Mouse (Mus musculus): ENCODE measurements around the gene Ube2b. TPM values are rescaled to one million over a fixed set of nuclear protein-coding genes. Genes with fewer than 3 reads are reported as not detected.

The Ube2b gene
- total RNA-seq, 2 experiments from 2014 or later = 68.8 to 88.0 TPM

DNA sequence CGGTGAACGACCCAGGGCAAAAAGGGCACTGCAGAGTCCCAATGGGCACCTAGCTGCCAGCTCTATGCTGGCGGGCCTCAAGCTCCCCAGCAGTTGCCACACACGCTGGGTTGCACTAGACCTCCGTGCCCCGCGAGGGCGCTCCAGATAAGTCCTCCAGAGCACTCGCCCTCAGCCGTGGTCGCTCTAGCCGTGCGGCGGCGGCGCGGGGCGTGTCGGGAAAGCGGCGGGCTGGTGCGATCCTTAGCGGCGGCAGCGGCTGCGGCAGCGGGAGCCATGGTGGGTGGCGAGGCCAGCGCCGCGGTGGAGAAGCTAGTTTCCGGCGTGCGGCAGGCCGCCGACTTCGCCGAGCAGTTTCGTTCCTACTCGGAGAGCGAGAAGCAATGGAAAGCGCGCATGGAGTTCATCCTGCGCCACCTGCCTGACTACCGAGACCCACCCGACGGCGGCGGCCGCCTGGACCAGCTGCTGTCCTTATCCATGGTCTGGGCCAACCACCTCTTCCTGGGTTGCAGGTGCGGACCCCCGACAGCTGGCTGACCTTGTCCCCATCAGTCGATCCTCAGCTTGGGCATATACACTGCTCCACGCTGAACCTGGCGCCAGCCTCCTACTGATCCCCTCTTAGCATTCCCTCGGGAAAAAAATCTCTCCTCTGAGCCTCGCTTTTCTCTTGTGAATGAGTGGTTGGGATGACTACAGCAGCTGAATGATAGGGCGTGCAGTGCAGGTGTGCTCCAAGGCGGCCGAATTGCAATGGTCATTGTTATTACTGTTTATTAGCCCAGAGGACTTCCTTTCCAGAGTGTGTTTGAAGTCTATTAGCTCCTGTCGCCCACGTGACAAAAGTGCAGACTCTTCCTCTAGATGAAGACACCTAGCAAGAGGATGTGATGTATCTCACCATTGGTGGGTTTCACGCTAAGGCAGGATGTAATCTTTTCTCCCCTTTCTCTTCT is 32.8 kb downstream of the Ube2b start, which contains the start of gene Cdkn2aipnl:
Cdkn2aipnl (plus strand) TSS at position 219 of the 959 bp plus-strand sequence.
- peak; percentile 100 for ATAC-seq (replicated peaks; ENCODE audit: poor library complexity)

DNA sequence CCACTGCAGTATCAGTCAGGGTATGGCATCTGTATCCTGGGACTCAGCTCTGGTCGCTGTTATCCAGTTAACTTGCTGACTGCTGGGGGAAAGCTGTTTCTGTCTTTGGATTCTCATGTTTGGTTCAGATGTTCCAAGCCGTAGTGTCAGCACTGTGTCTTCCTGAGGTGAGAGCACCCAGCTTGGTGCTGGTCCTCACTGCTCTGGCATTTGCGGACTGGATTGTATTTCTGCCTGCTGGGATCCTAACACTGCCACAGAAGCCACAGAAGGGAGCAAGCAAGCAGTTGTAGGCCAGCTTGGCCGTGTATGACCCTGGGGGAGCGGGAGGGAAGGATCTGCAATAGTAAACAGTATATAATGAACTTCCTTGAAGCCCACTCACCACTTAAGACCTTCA is 33.9 kb downstream of the Ube2b start:
- ATAC-seq (replicated peaks; ENCODE audit: poor library complexity) = no peak

DNA sequence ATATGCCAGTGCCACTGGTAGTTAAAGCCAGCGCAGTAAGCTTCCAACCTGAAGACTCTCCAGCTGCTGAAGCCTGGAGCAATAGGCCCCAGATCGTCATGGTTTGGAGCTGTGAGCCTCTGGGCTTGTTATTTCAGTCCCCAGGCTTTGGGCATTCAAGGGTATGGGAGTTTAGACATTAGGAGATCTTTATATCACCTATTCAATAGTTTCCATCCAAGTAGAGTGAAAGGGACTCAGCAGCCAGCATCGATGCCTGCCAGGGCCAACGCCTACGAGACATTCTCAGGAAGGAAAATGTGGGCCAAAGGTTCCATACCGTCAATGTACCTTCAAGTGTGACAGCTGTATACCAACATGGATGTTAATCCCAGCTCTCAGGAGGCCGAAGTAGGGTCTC is 38.3 kb downstream of the Ube2b start:
- ATAC-seq (replicated peaks; ENCODE audit: poor library complexity) = no peak

DNA sequence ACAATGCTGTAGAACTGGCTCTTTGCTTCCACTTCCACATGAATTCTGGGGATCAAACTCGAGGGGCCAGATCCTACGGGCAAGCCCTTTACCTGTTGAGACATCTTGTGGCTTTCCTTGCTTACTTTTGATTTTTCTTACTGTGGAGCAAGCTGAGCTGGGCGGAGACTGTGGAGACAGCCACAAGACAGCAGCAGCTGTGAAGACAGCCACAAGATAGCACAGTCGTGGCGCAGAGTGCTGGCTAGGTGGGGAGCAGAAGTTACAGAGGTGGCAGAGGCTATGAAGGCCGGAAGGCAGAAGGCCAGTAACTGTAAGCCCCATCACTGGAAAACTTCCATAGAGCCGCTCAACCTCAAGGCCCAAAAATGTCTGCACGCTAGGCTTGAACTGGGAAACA is 38.8 kb downstream of the Ube2b start:
- ATAC-seq (replicated peaks; ENCODE audit: poor library complexity) = peak; percentile 86

DNA sequence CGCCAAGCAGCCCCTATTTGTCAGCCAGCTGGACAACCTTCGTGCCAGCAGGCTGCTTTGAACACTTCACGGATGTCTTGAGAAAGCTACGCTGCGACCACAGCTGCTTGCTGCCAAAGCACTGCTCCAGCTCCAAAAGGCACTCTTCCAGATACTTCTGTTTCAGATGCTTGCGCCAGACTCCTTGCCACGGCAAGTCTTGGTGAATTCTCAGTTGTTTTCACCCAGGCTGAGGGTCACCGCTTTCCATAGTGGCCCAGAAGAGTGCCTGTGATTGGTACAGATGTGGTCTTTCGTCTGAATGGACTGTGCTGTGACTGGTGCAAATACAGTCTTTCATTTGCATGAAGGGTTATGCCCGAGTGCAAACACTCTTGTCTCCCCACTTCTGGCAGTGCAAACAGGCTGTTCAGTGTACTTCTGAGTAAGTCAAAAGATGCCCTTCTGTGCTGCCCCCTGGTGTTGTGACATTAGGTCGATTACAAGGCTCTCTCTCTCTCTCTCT is 39.5 kb downstream of the Ube2b start:
- peak; percentile 26; the same call in 1 of the 2 replicates for ATAC-seq (replicated peaks; ENCODE audit: poor library complexity)

DNA sequence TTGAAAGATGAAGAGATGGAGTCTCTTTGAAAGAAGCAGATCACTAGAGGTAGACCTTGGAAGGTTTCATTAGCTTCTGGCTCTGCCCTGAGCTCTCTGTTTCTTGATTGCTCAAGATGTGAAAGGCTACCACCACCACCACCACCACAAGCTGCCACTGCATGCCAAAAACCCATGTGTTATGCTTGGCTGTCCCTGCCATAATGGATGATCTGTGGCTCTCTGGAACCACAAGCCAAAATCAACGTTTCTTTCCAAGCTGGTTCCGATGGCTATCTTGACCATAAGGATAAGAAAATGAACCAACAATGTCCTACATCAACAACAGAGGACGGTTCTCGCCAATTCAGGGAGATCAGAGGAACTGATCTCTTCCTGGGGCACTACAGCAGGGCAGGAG is 40.5 kb downstream of the Ube2b start:
- no peak for ATAC-seq (replicated peaks; ENCODE audit: poor library complexity)

DNA sequence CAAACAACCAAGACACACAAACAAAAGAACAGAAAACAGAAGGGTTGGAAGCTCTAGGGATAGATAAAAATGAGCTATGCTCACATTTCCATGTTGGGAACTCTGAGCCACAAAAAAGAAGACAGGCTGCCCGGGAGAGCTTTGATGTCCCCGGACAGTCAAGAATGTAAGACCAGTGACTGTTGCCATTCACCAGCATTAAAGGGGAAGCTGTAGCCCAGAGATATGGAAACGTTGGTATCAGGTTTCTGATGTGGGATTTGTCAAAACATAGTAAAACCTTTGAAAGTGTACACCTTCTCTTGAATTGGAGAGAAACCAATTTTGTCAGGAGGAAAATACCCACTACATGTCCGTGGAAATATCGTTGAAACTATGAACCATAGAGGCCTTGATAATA is 41.1 kb downstream of the Ube2b start:
- ATAC-seq (replicated peaks; ENCODE audit: poor library complexity) = no peak

DNA sequence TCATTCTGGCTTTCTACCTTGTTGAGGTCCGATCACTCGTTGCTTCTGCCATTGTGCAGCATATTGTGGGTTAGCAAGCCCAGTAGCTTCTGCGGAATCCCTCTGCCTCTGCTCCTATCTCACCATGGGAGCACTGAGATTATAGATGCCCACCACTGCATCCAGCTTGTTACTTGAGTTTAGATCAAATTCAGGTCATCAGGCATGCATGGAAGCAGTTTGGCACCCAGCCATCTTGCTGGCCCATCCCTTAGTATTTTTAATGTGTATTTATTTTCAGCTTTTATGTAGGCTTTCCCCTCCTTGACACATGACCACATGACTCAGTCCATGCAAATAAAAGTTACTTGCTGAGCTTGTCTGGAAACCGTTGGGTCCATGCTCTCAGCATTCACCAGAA is 42.8 kb downstream of the Ube2b start:
- ATAC-seq (replicated peaks; ENCODE audit: poor library complexity) = no peak

DNA sequence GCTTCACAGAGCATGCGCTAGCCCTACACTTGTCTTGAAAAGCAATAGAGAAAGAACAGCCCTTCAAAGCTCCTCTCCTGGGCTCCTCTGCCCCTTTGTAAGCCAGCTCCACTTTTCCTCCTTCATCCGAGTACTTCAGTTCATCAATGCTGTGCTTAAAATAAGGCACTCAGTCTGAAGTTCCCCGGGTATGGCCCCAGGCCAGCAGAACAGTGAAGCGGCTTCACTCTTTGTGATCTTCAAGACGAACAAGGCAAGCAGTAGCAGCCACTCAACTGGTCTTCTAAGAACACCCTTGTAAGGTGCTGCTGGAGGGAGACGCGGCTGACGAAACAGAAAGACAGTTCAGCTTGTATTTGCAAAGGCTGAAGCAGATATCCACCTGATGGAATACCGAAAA is 44.5 kb downstream of the Ube2b start:
- ATAC-seq (replicated peaks; ENCODE audit: poor library complexity) = no peak

DNA sequence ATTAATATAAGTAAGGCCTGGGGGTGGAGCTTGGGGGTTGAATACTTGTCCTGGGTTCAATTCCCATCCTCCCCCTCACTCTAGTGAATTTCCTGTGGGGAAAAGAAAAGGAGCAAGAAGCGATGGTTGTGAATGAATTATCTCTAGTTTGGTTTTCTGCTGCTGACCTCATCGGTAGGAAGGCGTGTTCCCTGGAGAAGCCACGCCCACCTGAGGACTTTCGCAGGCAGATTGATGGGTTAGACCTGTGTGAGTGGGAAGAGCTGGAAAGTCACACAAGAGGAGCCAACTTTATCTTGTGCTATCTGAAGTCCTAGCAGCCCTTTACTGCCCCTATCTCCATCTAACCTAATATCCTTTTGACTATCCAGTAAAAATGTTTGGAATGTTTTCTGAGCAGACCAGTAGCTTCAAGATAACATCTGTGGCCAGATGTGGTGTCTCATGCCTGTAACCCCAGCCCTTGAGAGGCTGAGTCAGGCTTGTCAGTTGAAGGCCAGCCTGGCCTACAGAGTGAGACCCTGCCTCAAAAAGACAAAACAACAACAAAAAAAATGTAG is 48.6 kb downstream of the Ube2b start:
- no peak for ATAC-seq (replicated peaks; ENCODE audit: poor library complexity)

DNA sequence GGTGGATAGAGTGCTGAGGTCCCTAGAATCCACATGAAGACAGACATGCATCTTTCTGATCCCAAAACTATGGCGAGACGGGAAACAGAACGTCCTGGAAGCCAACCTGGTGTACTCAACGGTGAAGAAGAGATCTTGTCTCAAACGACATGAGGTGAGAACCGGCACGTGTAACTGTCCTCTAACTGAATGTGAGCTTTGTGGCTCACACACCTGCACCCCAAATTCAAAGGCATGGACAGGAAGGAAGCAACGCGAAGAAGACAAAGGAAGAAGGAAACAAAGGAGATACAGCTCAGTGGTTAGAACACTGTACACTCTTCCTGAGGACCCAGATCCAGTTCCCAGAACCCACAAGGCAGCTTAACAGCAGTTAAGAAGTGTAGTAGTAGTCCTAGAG is 50.6 kb downstream of the Ube2b start:
- no peak for ATAC-seq (replicated peaks; ENCODE audit: poor library complexity)

DNA sequence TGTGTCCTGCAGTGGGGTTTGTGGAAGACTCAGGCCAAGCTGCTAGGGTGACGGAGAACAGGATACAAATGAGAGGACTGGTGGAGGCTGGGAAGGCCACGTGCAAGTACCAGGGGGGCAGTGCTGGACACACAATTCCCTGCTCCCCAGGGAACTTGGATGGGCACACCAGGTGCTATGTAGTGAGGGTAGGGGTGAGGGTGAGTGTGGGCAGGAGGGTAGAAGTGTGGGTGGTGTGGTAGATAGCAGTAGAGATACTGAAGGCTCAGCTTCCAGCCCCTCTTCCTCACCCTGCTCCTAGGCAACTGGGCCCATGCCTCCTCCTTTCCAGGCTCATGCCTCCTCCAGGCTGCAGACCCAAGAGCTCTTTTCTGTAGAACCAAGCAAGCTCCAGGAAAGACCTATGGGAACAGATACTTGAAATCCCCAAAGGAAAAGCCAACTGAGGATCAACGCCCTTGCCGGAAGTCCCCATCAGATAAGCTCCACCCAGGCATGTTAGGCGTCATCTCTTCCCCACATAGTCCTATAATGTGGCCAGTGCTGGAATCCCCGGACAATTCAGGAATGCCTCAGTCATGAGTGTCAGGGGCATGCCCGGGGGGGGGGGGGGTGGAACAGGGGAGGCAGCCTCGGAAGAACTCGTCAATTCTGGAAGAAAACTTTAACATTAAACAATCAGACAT is 51.3 kb downstream of the Ube2b start:
- ATAC-seq (replicated peaks; ENCODE audit: poor library complexity) = no peak

DNA sequence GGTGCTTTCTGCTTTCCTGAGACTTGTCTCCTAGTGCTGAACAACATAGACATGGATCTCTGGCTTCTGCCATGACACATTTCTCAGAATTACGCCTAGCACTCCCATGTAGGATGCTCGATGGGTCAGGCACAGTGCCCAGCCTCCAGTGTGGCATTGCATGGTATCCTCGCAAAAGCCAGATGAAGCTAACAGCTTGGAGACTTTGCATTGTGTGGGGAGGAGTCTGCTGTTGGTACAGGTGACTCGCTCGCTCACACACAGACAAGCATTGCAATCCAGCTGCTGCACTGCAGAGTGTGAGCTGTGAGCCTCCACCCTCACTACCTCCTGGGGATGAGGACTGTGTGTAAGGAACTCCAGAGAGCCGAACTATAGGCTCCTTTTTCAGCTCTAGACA is 54.4 kb downstream of the Ube2b start:
- ATAC-seq (replicated peaks; ENCODE audit: poor library complexity) = no peak

DNA sequence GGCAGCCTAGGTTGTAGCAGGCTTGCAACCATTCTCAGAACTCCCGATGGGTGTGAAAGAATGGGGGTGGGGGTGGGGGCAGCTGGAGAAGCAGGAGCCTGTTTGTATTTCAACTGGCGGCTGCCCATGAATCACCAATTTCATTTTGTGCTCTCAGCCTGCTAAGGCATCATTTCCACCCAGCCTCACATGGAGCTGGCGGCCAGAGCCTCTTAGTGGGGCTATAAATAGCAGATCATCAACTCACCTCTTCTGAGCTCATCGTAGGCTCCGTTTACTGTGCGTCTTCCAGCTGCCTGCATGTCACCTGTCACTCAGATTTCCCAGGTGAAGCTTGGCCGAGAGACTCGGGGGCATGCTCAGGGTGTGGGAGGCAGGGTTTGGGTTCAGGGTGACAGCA is 55.0 kb downstream of the Ube2b start:
- no peak for ATAC-seq (replicated peaks; ENCODE audit: poor library complexity)

DNA sequence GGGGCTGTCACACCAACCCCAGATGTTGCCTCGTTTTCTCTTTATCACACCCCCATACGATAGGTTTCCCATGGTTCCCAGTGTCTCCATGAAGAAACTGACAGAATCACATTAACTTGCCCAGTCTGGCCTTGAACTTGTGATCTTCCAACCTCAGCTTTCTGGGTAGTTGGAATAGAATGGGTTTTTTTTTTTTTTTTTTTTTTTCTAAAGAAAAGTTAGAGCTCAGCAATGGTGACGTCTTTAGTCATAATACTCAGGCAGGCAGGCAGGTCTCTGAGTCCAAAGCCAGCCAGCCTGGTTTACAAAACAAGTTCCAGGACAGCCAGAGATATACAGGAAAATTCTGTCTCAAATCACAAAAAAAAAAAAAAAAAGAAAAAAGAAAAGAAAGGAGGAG is 56.3 kb downstream of the Ube2b start:
- ATAC-seq (replicated peaks; ENCODE audit: poor library complexity) = no peak

DNA sequence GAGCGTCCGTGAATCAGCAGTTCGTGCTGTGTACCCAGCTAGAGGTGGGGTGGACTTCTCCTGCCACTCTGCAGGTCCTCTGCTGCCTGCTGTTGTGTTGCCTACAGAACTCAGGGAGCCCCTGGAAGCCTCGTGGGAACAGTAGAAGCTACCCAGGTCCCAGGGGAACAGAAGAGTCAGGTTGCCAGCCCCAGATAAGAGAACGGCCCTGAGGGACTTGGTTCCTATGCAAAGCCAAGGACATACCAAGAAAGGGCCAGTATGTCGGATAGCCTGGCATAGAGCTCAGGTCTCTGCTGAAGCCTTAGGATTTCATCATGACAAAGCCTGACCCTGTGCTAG is 57.1 kb downstream of the Ube2b start:
- ATAC-seq (replicated peaks; ENCODE audit: poor library complexity) = no peak

DNA sequence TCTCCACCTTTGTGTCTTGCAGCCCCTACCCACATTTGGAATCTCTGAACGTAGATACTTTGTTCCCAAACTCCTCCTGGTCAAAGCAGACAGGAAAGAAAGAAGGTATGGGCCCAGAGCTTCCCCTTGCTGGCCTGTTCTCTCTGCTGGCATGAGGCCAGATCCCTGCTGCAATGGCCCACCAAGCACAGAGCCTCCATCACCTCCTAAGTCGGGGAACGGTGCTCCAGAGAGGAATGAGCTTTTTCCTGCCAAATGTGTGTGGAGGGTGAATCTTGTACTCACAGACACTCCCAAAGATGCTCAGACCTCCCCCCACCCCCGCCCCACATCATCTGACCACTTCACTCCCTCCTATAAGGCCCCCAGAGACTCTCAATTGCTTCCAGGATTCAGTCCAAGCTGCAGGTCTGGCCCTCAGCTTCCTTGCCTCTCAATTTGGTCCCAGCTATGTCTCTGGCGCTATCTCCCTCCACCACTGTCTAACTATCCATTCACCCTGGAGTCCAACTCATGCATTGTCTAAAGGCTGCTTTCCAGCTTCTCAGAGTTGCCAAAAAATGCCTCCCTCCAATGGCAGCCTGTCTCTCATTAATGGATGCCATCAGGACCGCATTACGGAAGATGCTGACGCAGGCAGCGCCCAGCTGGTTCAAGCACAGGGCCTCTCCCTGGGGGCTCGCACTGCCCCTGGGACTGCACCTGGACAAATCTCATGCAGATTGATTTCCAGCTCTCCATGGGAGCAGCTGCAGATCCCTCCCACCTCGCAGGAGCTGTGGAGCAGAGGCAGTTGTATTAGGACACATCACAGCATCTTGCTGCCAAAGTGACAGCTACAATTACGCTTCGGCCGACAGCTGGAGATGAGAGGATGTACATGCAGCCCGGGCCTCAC is 57.7 kb downstream of the Ube2b start:
- ATAC-seq (replicated peaks; ENCODE audit: poor library complexity) = no peak

DNA sequence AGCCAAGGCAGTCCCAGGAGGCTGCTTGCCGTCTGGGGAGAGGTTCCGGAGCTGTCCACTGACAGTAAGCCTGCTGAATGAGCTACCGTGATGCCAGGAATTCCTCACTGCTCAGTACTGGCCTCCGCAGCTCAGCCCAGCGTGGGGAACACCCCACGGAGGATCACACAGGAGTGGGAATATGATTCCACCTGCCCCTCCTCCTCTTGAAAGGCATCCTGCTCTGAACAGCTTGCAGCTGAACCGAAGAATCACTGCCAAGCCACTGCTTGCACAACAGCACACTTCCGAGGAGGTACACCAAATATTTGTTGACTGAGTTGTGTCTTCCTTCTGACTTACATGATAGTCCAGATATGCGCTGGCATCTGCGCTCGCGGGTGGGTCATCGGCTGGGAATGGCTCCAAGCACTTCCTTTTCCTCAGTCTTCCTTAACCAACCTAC is 60.0 kb downstream of the Ube2b start:
- no peak for ATAC-seq (replicated peaks; ENCODE audit: poor library complexity)

DNA sequence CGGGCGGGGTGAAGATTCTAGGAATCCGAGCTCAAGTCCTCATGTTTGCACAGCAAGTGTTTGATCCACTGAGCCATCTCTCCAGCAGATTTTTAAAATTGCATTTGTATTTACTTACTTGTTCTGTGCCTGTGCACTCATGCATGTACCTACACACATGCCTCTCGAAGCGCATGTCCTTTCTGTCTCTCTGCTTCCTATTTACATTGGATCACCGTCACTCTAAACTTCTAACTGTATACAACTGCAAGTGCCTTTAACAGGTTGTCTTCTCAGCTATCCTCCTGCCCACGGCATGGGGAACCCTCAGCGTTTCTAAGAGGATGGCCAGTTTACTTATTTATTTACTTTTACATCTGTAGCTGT is 61.0 kb downstream of the Ube2b start:
- ATAC-seq (replicated peaks; ENCODE audit: poor library complexity) = no peak

DNA sequence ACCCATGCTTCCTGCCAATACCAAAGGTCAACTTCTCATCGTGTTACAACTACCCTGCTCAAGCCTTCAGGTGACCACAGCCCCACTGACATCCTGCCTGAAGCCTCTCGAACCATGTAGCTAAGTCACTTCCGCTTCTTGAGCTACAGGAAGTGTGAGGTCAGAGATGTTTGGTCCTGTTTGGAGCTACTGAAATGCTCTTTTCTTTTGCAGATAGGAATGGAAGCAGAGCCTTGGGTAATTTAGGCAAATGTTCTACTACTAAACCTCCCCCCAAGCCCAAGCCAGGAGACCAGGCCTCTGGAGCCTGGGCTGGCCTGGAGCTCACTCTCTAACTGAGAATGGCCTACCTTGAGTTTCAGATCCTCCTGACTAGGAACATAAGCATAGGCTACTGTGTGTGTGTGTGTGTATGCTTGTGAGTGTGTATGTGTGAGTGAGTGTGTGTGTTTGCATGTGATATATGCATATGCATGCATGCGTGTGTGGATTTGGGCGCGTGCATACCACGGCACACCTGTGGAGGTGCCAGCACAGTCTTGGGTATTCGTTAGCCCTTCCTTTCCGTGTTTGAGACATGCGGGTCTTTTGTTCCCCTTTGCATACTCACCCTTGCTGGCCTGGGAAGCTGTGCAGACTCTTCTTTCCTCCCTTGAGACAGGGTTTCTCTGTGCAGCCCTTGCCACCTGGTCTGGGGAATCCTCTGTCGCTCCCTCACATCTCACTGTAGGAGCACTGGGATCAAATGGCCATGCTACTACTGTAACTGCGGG is 61.6 kb downstream of the Ube2b start:
- peak; percentile 87 for ATAC-seq (replicated peaks; ENCODE audit: poor library complexity)

All from megakaryocyte progenitor cell, adult 5-6 weeks (primary cell).